Mouse (Mus musculus): ENCODE measurements around the gene Fkrp.

Fkrp gene

DNA sequence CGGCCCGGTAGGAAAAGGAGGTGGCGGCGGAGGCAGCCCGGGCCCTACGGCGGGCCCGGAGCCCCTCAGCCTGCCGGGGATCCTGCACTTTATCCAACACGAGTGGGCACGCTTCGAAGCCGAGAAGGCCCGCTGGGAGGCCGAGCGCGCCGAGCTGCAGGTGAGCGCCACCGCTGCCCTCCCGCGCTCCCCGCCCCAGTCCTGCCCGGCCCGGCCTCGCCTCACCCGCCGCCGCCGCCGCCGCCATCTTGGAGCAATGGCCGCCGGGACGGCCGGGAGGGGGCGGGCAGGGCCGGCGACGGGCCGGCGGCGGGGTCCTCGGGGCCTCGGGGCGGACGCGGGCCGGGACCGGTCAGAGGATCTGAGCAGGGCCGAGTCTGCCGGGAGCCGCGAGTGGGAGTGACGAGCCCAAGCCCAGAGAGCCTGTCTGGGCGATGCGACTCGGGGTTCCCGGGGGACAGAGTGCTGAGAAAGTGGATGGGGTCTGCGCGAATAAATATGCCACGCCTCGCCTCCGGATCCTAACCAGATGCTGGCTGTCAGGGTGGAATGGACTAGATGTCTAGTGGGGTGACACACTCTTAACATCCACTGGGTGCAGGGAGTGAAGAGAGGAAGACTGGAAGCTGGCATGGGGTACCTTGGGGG is at the start of gene Fkrp:
Fkrp (minus strand) TSS at position 258 of the 648 bp plus-strand sequence.
- DNase-seq (ENCODE audit: low spot score in 2 of 2): peak in 1 of 2 experiments; percentile 59

GRCm38 (mm10) chr7:16859902-16860651 is 43.5 kb upstream of the Fkrp start:
- DNase-seq (ENCODE audit: low spot score in 2 of 2): peak in 1 of 2 experiments; percentile 63

DNA sequence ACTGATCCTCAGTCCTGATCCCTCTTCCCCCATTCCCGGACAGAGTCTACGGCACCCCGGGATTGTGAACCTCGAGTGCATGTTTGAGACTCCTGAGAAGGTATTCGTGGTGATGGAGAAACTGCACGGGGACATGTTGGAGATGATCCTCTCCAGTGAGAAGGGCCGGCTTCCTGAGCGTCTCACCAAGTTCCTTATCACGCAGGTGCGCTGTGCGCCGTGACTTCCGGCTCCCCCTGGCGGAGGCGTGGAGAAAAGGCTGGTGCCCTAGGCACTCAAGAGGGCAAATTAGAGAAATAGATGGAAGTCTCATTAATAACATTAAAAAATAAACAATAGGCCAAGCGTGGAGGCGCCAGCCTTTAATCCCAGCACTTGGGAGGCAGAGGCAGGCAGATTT is 41.8 kb upstream of the Fkrp start:
- DNase-seq (ENCODE audit: low spot score in 2 of 2): peak in 1 of 2 experiments; percentile 42

DNA sequence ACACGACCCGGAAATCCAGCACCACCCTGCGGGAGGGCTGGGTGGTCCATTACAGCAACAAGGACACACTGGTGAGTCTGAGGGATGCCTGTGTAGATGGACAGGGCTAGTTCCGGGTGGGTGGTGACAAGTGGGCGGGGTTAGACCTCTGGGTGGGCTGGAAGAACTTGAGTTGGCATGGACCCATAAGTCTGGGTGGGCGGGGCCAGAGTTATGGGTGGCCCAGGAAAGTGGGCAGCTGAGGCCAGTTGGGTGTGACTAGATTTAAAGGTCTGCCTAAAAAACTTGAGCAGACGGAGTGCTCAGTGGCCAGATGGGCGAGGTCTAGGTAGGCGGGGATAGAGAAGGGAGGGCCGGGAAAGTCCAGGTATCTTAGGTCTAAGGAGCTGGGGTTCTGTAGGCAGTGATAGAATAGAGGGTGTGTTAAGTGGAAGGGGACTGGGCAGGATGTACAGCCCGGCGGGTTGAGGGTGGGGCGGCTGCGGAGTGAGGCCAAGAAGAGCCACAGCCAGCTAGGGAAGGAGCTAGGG is 36.8 kb upstream of the Fkrp start:
- DNase-seq (ENCODE audit: low spot score in 2 of 2): no peak

DNA sequence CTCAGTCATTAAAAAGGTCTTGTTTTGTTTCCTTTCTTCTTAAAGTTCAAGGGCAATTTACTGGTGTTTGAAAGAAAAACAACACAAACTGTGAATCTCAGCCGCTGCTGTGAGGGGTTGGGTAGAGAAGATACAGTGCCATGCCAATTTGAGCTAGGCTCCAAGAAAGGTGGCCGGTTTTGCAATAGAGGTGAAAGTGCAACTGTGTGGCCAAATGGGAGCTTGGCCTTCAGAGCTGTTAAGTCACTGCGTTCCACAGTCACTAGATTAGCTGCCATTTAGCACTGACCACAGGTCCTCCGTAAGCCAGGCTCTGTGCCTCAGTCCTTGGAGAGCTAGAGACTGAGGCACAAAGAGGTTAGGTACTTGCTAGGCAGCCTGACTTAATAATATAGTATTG is 35.1 kb upstream of the Fkrp start:
- no peak for DNase-seq (ENCODE audit: low spot score in 2 of 2)

GRCm38 (mm10) chr7:16848579-16848978 is 32.0 kb upstream of the Fkrp start:
- DNase-seq (ENCODE audit: low spot score in 2 of 2): peak; percentile 60 to 81

DNA sequence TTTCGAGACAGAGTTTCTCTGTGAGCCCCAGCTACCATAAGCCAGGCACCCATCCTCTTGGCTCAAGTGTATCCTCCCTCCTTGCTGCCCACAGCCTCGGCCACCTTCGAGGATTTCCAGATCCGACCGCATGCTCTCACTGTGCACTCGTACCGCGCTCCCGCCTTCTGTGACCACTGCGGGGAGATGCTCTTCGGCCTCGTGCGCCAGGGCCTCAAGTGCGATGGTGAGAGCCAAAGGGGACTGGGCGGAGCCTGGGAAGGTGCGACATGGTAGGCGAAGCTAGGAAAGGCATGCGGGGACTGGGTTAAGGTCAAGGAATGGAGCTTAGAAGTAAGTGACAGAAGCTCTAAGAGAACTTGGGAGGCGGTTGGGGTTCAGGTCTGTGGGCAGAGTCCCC is 31.0 kb upstream of the Fkrp start:
- no peak for DNase-seq (ENCODE audit: low spot score in 2 of 2)

GRCm38 (mm10) chr7:16846775-16847174 is 30.2 kb upstream of the Fkrp start:
- no peak for DNase-seq (ENCODE audit: low spot score in 2 of 2)

DNA sequence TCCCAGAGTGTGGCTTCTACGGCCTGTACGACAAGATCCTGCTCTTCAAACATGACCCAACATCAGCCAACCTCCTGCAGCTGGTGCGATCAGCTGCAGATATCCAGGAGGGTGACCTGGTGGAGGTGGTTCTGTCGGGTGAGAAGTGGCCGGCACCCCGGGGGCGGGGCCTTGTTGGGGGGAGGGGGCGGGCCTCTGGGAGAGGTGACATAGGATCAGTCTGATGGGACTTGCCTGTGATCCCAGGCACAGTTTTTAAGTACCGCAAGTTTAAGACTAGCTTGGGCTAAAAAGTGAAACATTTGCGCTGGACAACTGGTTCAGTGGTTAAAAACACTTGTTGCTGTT is 29.3 kb upstream of the Fkrp start:
- DNase-seq (ENCODE audit: low spot score in 2 of 2): no peak

GRCm38 (mm10) chr7:16845072-16845819 is 28.7 kb upstream of the Fkrp start:
- no peak for DNase-seq (ENCODE audit: low spot score in 2 of 2)

GRCm38 (mm10) chr7:16844696-16845071 is 28.2 kb upstream of the Fkrp start:
- no peak for DNase-seq (ENCODE audit: low spot score in 2 of 2)

GRCm38 (mm10) chr7:16843441-16844171 is 27.1 kb upstream of the Fkrp start:
- peak in 1 of 2 experiments; percentile 24 for DNase-seq (ENCODE audit: low spot score in 2 of 2)

- DNase-seq (ENCODE audit: low spot score in 2 of 2): peak; percentile 73 to 87
Observed at GRCm38 (mm10) chr7:16842645-16843063, 26.1 kb upstream of the Fkrp start, which contains the start of gene Prkd2. Prkd2 (plus strand) TSS chr7:16842902.

- DNase-seq (ENCODE audit: low spot score in 2 of 2): no peak
Observed at GRCm38 (mm10) chr7:16841561-16842560, 25.3 kb upstream of the Fkrp start.

GRCm38 (mm10) chr7:16841078-16841477 is 24.5 kb upstream of the Fkrp start:
- DNase-seq (ENCODE audit: low spot score in 2 of 2): no peak

GRCm38 (mm10) chr7:16840109-16840491 is 23.6 kb upstream of the Fkrp start:
- DNase-seq (ENCODE audit: low spot score in 2 of 2): no peak

DNA sequence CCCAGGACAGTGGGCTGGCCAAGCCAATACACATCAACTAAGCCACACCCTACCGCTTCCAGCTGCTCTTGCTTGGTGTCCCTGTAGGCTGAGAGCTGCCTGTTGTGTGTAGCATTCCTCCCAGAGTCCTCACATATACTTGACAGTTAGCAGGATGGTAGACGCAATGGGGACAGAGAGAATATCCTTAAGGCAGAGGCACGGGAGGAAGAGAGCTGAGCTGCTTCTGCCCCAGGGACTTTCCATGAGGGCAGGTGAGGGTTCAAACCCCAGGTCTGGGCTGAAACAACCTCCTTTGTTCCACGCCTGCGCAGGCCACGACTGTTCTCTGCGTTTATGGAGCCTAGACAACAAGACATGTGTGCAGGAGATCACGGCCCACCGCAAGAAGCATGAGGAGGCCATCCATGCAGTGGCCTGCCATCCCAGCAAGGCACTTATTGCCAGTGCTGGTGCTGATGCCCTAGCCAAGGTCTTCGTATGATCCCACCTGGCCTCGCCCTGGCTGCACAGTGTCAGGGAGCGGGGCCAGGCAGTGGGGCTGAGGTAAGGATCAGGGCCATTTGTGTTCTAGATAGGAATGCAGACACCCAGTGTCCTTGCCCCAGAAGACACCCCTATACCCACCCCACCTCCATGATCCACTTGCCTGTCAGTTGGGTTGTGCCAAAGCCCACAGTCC is 23.0 kb upstream of the Fkrp start:
- no peak for DNase-seq (ENCODE audit: low spot score in 2 of 2)

DNA sequence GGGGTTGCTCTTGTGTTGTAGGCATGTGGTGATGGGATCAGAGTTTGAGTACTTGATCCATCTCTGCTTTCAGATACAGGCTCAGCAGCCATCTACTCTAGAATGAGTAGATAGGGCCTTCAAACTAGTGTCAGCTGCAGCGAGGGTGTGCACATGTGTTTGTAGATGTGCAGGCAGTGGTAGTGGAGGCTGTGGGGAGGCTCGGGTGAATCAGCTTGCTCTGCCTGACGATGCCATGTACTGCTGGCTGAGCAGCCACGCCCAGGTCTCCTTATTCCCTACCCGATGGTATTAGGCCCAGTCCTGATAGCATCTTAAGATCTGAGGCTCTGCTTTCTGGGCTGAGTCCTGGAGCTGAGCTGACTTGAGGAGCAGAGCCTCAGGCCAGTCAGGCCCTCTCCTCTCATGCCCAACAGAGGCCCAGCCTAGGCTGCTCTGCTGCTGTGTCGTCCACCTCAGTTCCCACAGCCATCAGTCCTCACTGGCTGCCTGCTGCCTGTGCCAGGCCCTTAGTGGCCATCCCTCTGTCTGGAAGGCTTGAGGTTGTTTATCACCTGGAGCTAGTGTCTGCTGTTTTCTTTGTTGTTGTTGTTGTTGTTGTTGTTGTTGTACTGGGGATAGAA is 22.4 kb upstream of the Fkrp start:
- no peak for DNase-seq (ENCODE audit: low spot score in 2 of 2)
